Mouse (Mus musculus) MEL (cell line): ENCODE measurements around the gene Pstpip1. TPM values are rescaled to one million over a fixed set of nuclear protein-coding genes. Genes with fewer than 3 reads are reported as not detected.

Source experiments
- DNase-seq: peaks from one replicate; pipeline ENCODE4 v3.0.0; 2011; ENCODE audit warnings: low read depth, low spot score
- H3K27ac ChIP-seq: 2 replicates; pipeline ENCODE4 v1.5.1; 2012; ENCODE audit warnings: low read depth, mild to moderate bottlenecking, control low read depth, low read length, moderate library complexity; ENCODE audit not compliant: control insufficient read depth
- H3K27me3 ChIP-seq, 2 experiments: fragments of 150-350 bp in 1 of 2; sonication (generic) in 1 of 2; 2 replicates each; pipeline ENCODE4 v1.6.1; 2012; ENCODE audit warnings: low read length in 2 of 2, mild to moderate bottlenecking in 2 of 2, improper control_type of control experiment in 1 of 2, moderate library complexity in 1 of 2; ENCODE audit not compliant: insufficient read depth in 2 of 2, control insufficient read depth in 1 of 2
- H3K36me3 ChIP-seq, 2 experiments: 2 replicates each; pipeline ENCODE4 v1.6.1; 2012 to 2014; ENCODE audit warnings: low read length in 2 of 2, improper control_type of control experiment in 1 of 2, inconsistent platforms in 1 of 2, mild to moderate bottlenecking in 1 of 2; ENCODE audit not compliant: insufficient read depth in 2 of 2, control insufficient read depth in 1 of 2
- H3K4me1 ChIP-seq, 2 experiments: fragments of 150-350 bp in 1 of 2; sonication (generic) in 1 of 2; 2 replicates each; pipeline ENCODE4 v1.6.1; 2012; ENCODE audit warnings: low read length in 2 of 2, improper control_type of control experiment in 1 of 2, mild to moderate bottlenecking in 1 of 2; ENCODE audit not compliant: insufficient read depth in 2 of 2, control insufficient read depth in 1 of 2
- H3K4me3 ChIP-seq, 2 experiments: fragments of 150-350 bp in 1 of 2; sonication (generic) in 1 of 2; 2 replicates each; pipeline ENCODE4 v1.5.1; 2012; ENCODE audit warnings: low read depth in 2 of 2, low read length in 2 of 2, mild to moderate bottlenecking in 2 of 2, moderate library complexity in 2 of 2, control low read depth in 1 of 2, improper control_type of control experiment in 1 of 2; ENCODE audit not compliant: control insufficient read depth in 1 of 2, insufficient read depth in 1 of 2
- H3K79me2 ChIP-seq: 2 replicates; pipeline ENCODE4 v1.6.1; 2012; ENCODE audit warnings: mild to moderate bottlenecking, low read length, moderate library complexity; ENCODE audit not compliant: control insufficient read depth, poor library complexity, insufficient read depth
- H3K9ac ChIP-seq: 2 replicates; pipeline ENCODE4 v1.6.1; 2012; ENCODE audit warnings: low read depth, mild to moderate bottlenecking, control low read depth, low read length, moderate library complexity; ENCODE audit not compliant: control insufficient read depth, poor library complexity, severe bottlenecking
- H3K9me3 ChIP-seq: fragments of 150-350 bp; sonication (generic); replicated peaks from 2 replicates; pipeline ENCODE4 v1.6.1; 2012; ENCODE audit warnings: mild to moderate bottlenecking, low read length, improper control_type of control experiment, moderate library complexity; ENCODE audit not compliant: insufficient read depth
- CHD2 ChIP-seq: IDR thresholded peaks from 2 replicates; pipeline ENCODE4 v1.6.1; 2011; ENCODE audit warnings: low read length, improper control_type of control experiment
- EP300 ChIP-seq, 2 experiments: IDR thresholded peaks; 2 replicates each; pipeline ENCODE4 v1.6.1; 2011; ENCODE audit warnings: improper control_type of control experiment in 2 of 2, low read length in 2 of 2, low read depth in 1 of 2, mild to moderate bottlenecking in 1 of 2
- GABPA ChIP-seq: IDR thresholded peaks from 2 replicates; pipeline ENCODE4 v1.6.1; 2012; ENCODE audit warnings: low read depth, mild to moderate bottlenecking, inconsistent platforms, low read length, improper control_type of control experiment, moderate library complexity
- GATA1 ChIP-seq: IDR thresholded peaks from 2 replicates; pipeline ENCODE4 v1.6.1; 2011; ENCODE audit warnings: low read depth, low read length, improper control_type of control experiment
- KAT2A ChIP-seq: conservative IDR thresholded peaks from 2 replicates; pipeline ENCODE4 v1.6.1; 2012; ENCODE audit warnings: low read depth, low read length, improper control_type of control experiment, inconsistent platforms
- MAZ ChIP-seq: IDR thresholded peaks from 2 replicates; pipeline ENCODE4 v1.6.1; 2012; ENCODE audit warnings: low read depth, mild to moderate bottlenecking, inconsistent platforms, low read length, improper control_type of control experiment
- MYB ChIP-seq: IDR thresholded peaks from 2 replicates; pipeline ENCODE4 v1.6.1; 2011; ENCODE audit warnings: mild to moderate bottlenecking, low read depth, low read length, improper control_type of control experiment
- POLR2AphosphoS5 ChIP-seq: IDR thresholded peaks from 2 replicates; pipeline ENCODE4 v1.6.1; 2012; ENCODE audit warnings: low read depth, borderline replicate concordance, mild to moderate bottlenecking, inconsistent platforms, low read length, moderate library complexity, mixed read lengths
- TBP ChIP-seq: IDR thresholded peaks from 2 replicates; pipeline ENCODE4 v1.8.0; 2011; ENCODE audit warnings: low read depth, low read length, improper control_type of control experiment
- polyA plus RNA-seq, 2 experiments: library from polyadenylated mRNA; stranded (reverse) in 1 of 2; unstranded in 1 of 2; fragments of >175 nt in 1 of 2; fragments of >200 nt in 1 of 2; gene quantifications; 2 replicates each; pipeline versions ENCODE4 v1.2.1 to v1.2.4; 2012; ENCODE audit warnings: low replicate concordance in 2 of 2, low read depth in 1 of 2; ENCODE audit not compliant: insufficient read length in 2 of 2, insufficient read depth in 1 of 2, missing spikeins in 1 of 2
- total RNA-seq: library from RNA; depleted of rRNA; stranded (reverse); fragments of 300-350 nt; gene quantifications from 2 replicates; pipeline ENCODE4 v1.2.3, GENCODE M21; 2012; rRNA removed

Gene Pstpip1
- total and polyA plus RNA-seq, 3 experiments = 0.04 to 0.22 TPM; not detected in 1

DNA sequence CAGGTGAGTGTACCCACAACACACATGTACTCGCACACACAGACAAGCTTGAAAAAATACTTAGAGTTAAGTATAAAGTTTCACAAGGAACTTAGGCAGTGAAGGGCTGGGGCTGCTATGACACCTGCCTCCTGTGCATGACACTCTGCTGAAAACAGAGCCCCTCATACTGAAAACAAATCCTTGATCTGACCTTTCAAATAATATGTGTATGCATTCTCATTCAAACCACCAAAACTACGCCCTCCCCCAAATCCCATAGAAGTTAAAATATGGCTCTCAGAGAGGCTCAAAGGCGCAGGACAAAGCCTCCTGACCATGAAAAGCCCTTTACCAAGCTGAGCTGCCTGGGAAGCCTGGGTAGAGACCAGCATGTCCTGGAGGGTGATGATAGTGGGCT, 85.6 kb downstream of the Pstpip1 start:
- TF ChIP-seq EP300 (IDR thresholded peaks at IDR 0.05; ENCODE audit: low read depth in 1 of 2, low read length in 2 of 2) (no peak), MAZ (no peak), POLR2AphosphoS5 (no peak), CHD2 (no peak), KAT2A (no peak), TBP (no peak), GATA1 (no peak), MYB (no peak), GABPA (no peak)
- peaks cover 3% of the 10 kb centered on the region in 2 experiments for H3K27me3 ChIP-seq
- no peak for DNase-seq

DNA sequence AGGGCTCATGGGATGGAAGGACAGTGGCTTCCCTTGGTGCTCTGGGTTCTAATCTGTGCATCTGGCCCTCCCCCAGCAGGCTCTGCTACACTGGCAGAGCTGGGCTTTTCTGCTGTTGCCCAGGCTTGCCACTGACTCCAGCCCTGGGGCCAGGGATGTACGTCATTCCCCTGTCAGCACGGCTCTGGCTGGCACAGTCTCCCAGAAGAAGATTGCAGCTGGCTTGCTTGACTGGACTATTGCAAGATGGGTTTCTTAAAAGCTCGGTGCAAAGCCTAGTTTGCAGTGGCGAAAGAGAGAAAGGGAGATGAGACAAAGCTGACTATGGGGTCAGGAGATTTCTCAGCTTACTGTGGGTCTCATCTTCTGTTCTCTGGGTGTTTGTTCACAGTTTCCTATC, 87.6 kb downstream of the Pstpip1 start:
- Histone ChIP-seq H3K4me3 (no peak overlapping the region), H3K27ac (no peak overlapping the region), H3K9ac (no peak overlapping the region), H3K27me3 (peaks cover 1 to 2% of the 10 kb centered on the region in 2 experiments; a peak in 3 of 4 replicates), H3K9me3 (no peaks in the 10 kb centered on the region), H3K36me3 (no peaks in the 10 kb centered on the region), H3K4me1 (no peaks in the 10 kb centered on the region; a peak in 2 of 4 replicates), H3K79me2 (no peaks in the 10 kb centered on the region)
- no peak for DNase-seq
- TF ChIP-seq GABPA = no peak

More for the DNA sequence above, 85.6 kb downstream of the Pstpip1 start:
- no peak overlapping the region for H3K4me3 ChIP-seq
- no peak overlapping the region for H3K27ac ChIP-seq
- H3K9me3 ChIP-seq = no peaks in the 10 kb centered on the region
- H3K79me2 ChIP-seq = no peaks in the 10 kb centered on the region
- no peaks in the 10 kb centered on the region for H3K36me3 ChIP-seq
- H3K4me1 ChIP-seq = no peaks in the 10 kb centered on the region; a peak in 1 of 4 replicates
- no peak overlapping the region for H3K9ac ChIP-seq

Other genes with a start within 250 kb of the Pstpip1 start
- 3.8 and 3.9 TPM in 2 replicates for gene Scaper, start 151.8 kb upstream of the Pstpip1 start, total RNA-seq
- 1 to 10 TPM in 1 of 2 experiments, not detected in 1; 4.1 TPM for gene Scaper, start 151.8 kb upstream of the Pstpip1 start, polyA plus RNA-seq
- not detected in 2 replicates for gene 4930563M21Rik, start 79.4 kb upstream of the Pstpip1 start, total RNA-seq
- not detected for gene 4930563M21Rik, start 79.4 kb upstream of the Pstpip1 start, polyA plus RNA-seq
- 22.7 and 28.6 TPM in 2 replicates for gene Rcn2, start 48.1 kb upstream of the Pstpip1 start, total RNA-seq
- gene Rcn2, start 48.1 kb upstream of the Pstpip1 start, polyA plus RNA-seq = 10 to 100 TPM in 1 of 2 experiments, not detected in 1; 16.9 TPM
- gene Tspan3, start 75.5 kb downstream of the Pstpip1 start, total RNA-seq = 48.3 and 49.5 TPM in 2 replicates
- gene Tspan3, start 75.5 kb downstream of the Pstpip1 start, polyA plus RNA-seq = 10 to 100 TPM; 62.6 to 87.3 TPM